Comparison of ENCODE assay signal across 15 mouse cellular contexts in the genomic region with DNA sequence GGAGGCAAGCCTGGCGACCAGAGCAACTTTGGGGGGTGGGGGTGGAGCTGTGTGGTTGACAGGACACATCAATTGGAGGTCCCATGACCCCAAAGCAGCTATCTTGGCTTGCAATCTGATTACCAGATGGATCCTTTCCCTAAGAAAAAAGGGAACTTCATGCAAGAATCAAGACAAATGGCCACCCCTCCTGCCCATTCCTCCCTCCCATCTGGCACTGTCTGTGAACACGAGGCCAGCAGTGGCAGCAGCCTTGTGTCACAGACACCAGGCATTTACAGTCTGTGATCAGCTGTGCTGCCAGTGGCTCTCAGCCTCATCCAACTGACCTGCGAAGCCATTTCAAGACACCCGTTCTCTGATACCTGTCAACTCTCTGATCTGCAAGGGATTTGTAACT. TPM values are rescaled to one million over a fixed set of nuclear protein-coding genes. Genes with fewer than 3 reads are reported as not detected.
DNase-seq lines count a peak whose midpoint lies in the region; ATAC-seq and TF ChIP-seq lines count a peak whose summit lies in the region.
"Had no signal": no experiment of that assay in that cellular context is flagged by ENCODE, and none has a peak within 500 bp of the region (broad histone marks: within the 10 kb centered on the region; RNA-seq: fewer than 3 reads in every experiment).

No protein-coding gene starts in this region.

- ATAC-seq in midbrain, postnatal 0 days (ENCODE audit: low FRiP score): no peak
- no peak for ATAC-seq in midbrain, embryonic 13.5 days
- ATAC-seq in lung, embryonic 15.5 days (ENCODE audit: borderline replicate concordance, extremely low read depth, low FRiP score, low TSS enrichment): peak; percentile 85
- ATAC-seq in midbrain, embryonic 14.5 days (ENCODE audit: low FRiP score, low TSS enrichment): no peak
- ATAC-seq: Patski had no signal

- no peaks in the 10 kb centered on the region for H3K36me3 ChIP-seq in midbrain, postnatal 0 days (ENCODE audit: insufficient read depth, low read length)
- H3K36me3 ChIP-seq in midbrain, embryonic 13.5 days: no peaks in the 10 kb centered on the region
- H3K36me3 ChIP-seq in lung, embryonic 15.5 days: no peaks in the 10 kb centered on the region
- no peaks in the 10 kb centered on the region for H3K36me3 ChIP-seq in midbrain, embryonic 14.5 days (ENCODE audit: control insufficient read depth, insufficient read depth, low read length)
- H3K36me3 ChIP-seq: heart, embryonic 12.5 days had no signal

- H3K4me3 ChIP-seq in midbrain, postnatal 0 days (ENCODE audit: low read depth, low read length): no peak overlapping the region
- H3K4me3 ChIP-seq in midbrain, embryonic 13.5 days (replicated peaks): no peak overlapping the region
- H3K4me3 ChIP-seq in lung, embryonic 15.5 days: no peak overlapping the region
- no peak overlapping the region for H3K4me3 ChIP-seq in midbrain, embryonic 14.5 days (replicated peaks; ENCODE audit: low read depth, low read length)
- H3K4me3 ChIP-seq: gastrocnemius, adult 2 months; heart, embryonic 12.5 days had no signal

- H3K27ac ChIP-seq in midbrain, postnatal 0 days (ENCODE audit: low read depth, low read length): no peak overlapping the region
- H3K27ac ChIP-seq in midbrain, embryonic 13.5 days: no peak overlapping the region
- no peak overlapping the region for H3K27ac ChIP-seq in lung, embryonic 15.5 days
- H3K27ac ChIP-seq in midbrain, embryonic 14.5 days (replicated peaks; ENCODE audit: low read depth, low read length): no peak overlapping the region
- H3K27ac ChIP-seq: gastrocnemius, adult 2 months; kidney, postnatal 0 days had no signal

- no peaks in the 10 kb centered on the region; the same call in 1 of the 2 replicates for H3K4me1 ChIP-seq in midbrain, postnatal 0 days (ENCODE audit: insufficient read depth, low read length)
- peaks cover 8% of the 10 kb centered on the region; the same call in 1 of the 2 replicates for H3K4me1 ChIP-seq in midbrain, embryonic 13.5 days (replicated peaks)
- peaks cover 33% of the 10 kb centered on the region for H3K4me1 ChIP-seq in lung, embryonic 15.5 days
- no peaks in the 10 kb centered on the region for H3K4me1 ChIP-seq in midbrain, embryonic 14.5 days (ENCODE audit: control insufficient read depth, insufficient read depth, low read length)

- no peak overlapping the region for H3K9ac ChIP-seq in midbrain, postnatal 0 days (replicated peaks; ENCODE audit: low read length, poor library complexity, severe bottlenecking)
- H3K9ac ChIP-seq in midbrain, embryonic 13.5 days (replicated peaks): no peak overlapping the region
- H3K9ac ChIP-seq in lung, embryonic 15.5 days: no peak overlapping the region
- no peak overlapping the region for H3K9ac ChIP-seq in midbrain, embryonic 14.5 days (replicated peaks; ENCODE audit: low read length)
- H3K9ac ChIP-seq: heart, embryonic 12.5 days had no signal

- DNase-seq in cerebellum, postnatal 10 days: peak; percentile 80 to 85
- DNase-seq in cerebellum, adult 11-12 months: no peak
- peak; percentile 79 for DNase-seq in midbrain, postnatal 0 days (ENCODE audit: low spot score)
- DNase-seq in urinary bladder, postnatal 36 days (ENCODE audit: low spot score in 2 of 2): no peak
- no peak for DNase-seq in midbrain, embryonic 14.5 days
- no peak for DNase-seq in left cerebral cortex, adult 8-10 months (ENCODE audit: low spot score in 2 of 2)
- DNase-seq: cerebellum, postnatal 36 days; gastrocnemius, adult 2 months; thymus, postnatal 25 days had no signal

- TF ChIP-seq CTCF in midbrain, postnatal 0 days (IDR thresholded peaks at IDR 0.05): no peak

- H3K9me3 ChIP-seq in midbrain, postnatal 0 days (ENCODE audit: low read length): no peaks in the 10 kb centered on the region
- H3K9me3 ChIP-seq in midbrain, embryonic 13.5 days: no peaks in the 10 kb centered on the region
- no peaks in the 10 kb centered on the region for H3K9me3 ChIP-seq in lung, embryonic 15.5 days
- H3K9me3 ChIP-seq in midbrain, embryonic 14.5 days (ENCODE audit: control insufficient read depth, low read length): no peaks in the 10 kb centered on the region
- H3K9me3 ChIP-seq: heart, embryonic 12.5 days had no signal

- H3K27me3 ChIP-seq in midbrain, postnatal 0 days (ENCODE audit: insufficient read depth, low read length): no peaks in the 10 kb centered on the region
- H3K27me3 ChIP-seq in midbrain, embryonic 13.5 days: no peaks in the 10 kb centered on the region
- H3K27me3 ChIP-seq in lung, embryonic 15.5 days: no peaks in the 10 kb centered on the region
- H3K27me3 ChIP-seq in midbrain, embryonic 14.5 days (ENCODE audit: control insufficient read depth, insufficient read depth, low read length): no peaks in the 10 kb centered on the region
- H3K27me3 ChIP-seq: heart, embryonic 12.5 days; Patski had no signal

- H3K4me2 ChIP-seq in midbrain, postnatal 0 days (ENCODE audit: low read depth, low read length, poor library complexity, severe bottlenecking): no peak overlapping the region
- no peak overlapping the region for H3K4me2 ChIP-seq in midbrain, embryonic 13.5 days (replicated peaks)
- H3K4me2 ChIP-seq in lung, embryonic 15.5 days: no peak overlapping the region
- H3K4me2 ChIP-seq in midbrain, embryonic 14.5 days (ENCODE audit: low read length): no peak overlapping the region
- H3K4me2 ChIP-seq: heart, embryonic 12.5 days had no signal

- WGBS in midbrain, postnatal 0 days: 62% methylated on average over 4 of the region's 4 CpGs
- WGBS in midbrain, embryonic 13.5 days: 67% methylated on average over 4 of the region's 4 CpGs
- WGBS in lung, embryonic 15.5 days: 29% methylated on average over 4 of the region's 4 CpGs
- WGBS in midbrain, embryonic 14.5 days: 64% methylated on average over 4 of the region's 4 CpGs

RNA-seq across cellular contexts. Expression of gene 1810010D01Rik, which starts 25.5 kb away (rescaled TPM):
- total RNA-seq in midbrain, postnatal 0 days (2014; rRNA removed): 0.71 TPM in 1 of 2 replicates, not detected in the other
- not detected in 2 replicates for polyA plus RNA-seq in midbrain, postnatal 0 days (2015; fragmentation: Nextera tagmentation; extraction: Ambion mirVana)
- 0.34 TPM in 1 of 2 replicates, not detected in the other for polyA plus RNA-seq in midbrain, embryonic 13.5 days (2015; fragmentation: Nextera tagmentation; extraction: Ambion mirVana)
- polyA plus RNA-seq in lung, embryonic 15.5 days (2015; fragmentation: Nextera tagmentation; extraction: Ambion mirVana): 0.30 and 0.33 TPM in 2 replicates
- polyA plus RNA-seq in midbrain, embryonic 14.5 days (2014; fragmentation: Nextera tagmentation; extraction: Ambion mirVana): 0.33 TPM in 1 of 2 replicates, not detected in the other
- under 1 TPM in 1 of 4 experiments, not detected in 3; 0.68 TPM for total RNA-seq in left cerebral cortex, adult 8-10 months (2022)
- total RNA-seq: liver, adult 2 months had no signal
- polyA plus RNA-seq: kidney, postnatal 0 days; Patski had no signal

Comparison
In these comparisons a context has a peak if more than half of its experiments do, and no peak if none do; other contexts are left out.
1. DNase-seq: peak in cerebellum, postnatal 10 days (2 of 2) and midbrain, postnatal 0 days (single experiment); none in cerebellum, adult 11-12 months (single experiment), urinary bladder, postnatal 36 days (0 of 2), midbrain, embryonic 14.5 days (single experiment) and left cerebral cortex, adult 8-10 months (0 of 2).